Mouse (Mus musculus): Measurements from ENCODE around the gene Cyp46a1. TPM values are rescaled to one million over a fixed set of nuclear protein-coding genes. Genes with fewer than 3 reads are reported as not detected.
A peak's percentile ranks its signal among the peaks of the same experiment; 100 is the strongest.

The Cyp46a1 gene
- polyA plus RNA-seq, 1 experiment from 2014 or later: 16.7 TPM

DNA sequence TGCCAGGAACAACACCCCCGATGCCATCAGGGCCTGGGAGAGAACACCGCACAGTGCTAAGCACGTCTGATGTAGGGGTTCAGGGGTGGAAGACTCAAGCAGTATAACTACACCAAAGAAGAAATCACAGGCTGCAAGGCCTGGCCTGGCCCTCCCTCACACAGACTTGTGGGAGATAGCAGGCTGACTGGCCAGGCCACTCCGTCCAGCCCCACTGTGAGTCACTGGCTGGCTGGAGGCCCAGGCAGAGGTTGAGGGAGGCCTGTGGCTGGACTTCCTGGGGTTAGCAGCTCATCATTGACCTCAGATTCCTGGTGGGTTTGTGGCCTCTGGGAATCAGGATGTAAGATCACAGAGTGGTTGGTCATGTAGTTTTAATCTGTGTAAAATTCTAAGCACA, 59.5 kb downstream of the Cyp46a1 start:
- Histone ChIP-seq H3K4me1 (replicated peaks) (peaks cover 45% of the 10 kb centered on the region), H3K9ac (replicated peaks) (no peak overlapping the region), H3K27ac (no peak overlapping the region), H3K9me3 (no peaks in the 10 kb centered on the region), H3K36me3 (no peaks in the 10 kb centered on the region), H3K4me2 (replicated peaks) (no peak overlapping the region), H3K27me3 (no peaks in the 10 kb centered on the region), H3K4me3 (replicated peaks) (no peak overlapping the region)
- 91% methylated on average over 4 of the region's 4 CpGs for WGBS
- ATAC-seq: no peak

DNA sequence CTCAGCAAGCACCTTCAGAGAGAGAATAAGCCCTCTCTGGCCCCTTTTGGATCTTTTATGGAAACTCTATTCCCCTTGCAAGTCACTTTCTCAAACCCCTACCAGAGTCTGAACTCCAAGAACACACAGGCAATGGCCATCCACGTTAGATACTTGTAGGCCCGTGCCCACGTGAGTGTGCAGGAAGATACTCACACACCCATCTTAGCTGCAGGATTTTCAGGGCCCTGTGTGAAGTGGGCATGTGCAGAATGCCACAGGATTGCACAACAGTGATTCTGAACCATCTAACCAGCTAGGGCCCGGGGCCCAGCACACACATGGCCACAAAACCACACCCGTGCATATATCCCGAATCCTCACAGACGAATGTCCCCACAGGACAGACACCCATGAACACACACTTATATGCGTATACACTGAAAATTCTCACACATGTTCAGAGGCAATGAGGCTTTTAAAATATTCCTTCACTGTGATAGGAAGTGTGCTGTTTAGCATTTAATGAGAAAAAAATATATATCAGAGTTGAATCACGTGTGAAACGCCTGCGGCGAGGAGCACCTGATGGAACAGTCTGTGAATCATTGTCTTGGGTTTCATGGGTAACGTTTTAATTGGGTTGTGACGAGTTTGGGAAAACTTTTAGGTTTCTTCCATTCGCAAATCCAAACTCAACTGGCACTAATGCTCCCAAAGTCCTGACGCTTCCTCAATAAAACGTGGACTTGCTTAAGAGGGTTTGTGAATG, 60.5 kb downstream of the Cyp46a1 start:
- Histone ChIP-seq H3K9me3 (no peaks in the 10 kb centered on the region), H3K4me1 (replicated peaks) (peaks cover 45% of the 10 kb centered on the region)
- 91% methylated on average over 17 of the region's 17 CpGs for WGBS

DNA sequence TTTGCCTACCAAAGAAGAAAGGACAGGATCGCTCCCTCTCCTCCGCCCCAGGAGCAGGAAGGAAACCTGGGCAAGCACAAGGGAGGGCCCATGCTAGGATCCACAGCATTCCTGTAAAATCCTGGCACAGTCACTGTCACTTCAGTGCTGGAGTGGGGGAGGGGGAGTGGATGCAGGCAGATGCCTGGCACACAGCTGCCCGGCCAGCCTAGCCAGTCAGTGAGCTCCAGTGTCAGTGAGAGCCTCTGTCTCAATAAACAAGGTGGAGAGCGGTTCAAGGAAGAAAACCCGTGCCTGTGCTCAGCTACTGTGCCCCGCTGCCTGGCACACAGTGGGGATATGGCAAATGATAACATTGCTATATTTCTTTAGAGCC, 61.1 kb downstream of the Cyp46a1 start:
- Histone ChIP-seq H3K9ac (replicated peaks) (no peak overlapping the region), H3K4me2 (replicated peaks) (no peak overlapping the region), H3K9me3 (no peaks in the 10 kb centered on the region), H3K4me3 (replicated peaks) (no peak overlapping the region), H3K4me1 (replicated peaks) (peaks cover 45% of the 10 kb centered on the region), H3K36me3 (no peaks in the 10 kb centered on the region), H3K27me3 (no peaks in the 10 kb centered on the region), H3K27ac (peak overlapping the region; percentile 89)
- no peak for ATAC-seq
- 72% methylated on average over 6 of the region's 6 CpGs for WGBS

More for the DNA sequence above, 60.5 kb downstream of the Cyp46a1 start:
- H3K4me3 ChIP-seq (replicated peaks): no peak overlapping the region
- no peaks in the 10 kb centered on the region for H3K27me3 ChIP-seq
- H3K4me2 ChIP-seq (replicated peaks): no peak overlapping the region
- no peaks in the 10 kb centered on the region for H3K36me3 ChIP-seq
- no peak overlapping the region for H3K9ac ChIP-seq (replicated peaks)
- ATAC-seq: no peak
- peak overlapping the region; percentile 89 for H3K27ac ChIP-seq

DNA sequence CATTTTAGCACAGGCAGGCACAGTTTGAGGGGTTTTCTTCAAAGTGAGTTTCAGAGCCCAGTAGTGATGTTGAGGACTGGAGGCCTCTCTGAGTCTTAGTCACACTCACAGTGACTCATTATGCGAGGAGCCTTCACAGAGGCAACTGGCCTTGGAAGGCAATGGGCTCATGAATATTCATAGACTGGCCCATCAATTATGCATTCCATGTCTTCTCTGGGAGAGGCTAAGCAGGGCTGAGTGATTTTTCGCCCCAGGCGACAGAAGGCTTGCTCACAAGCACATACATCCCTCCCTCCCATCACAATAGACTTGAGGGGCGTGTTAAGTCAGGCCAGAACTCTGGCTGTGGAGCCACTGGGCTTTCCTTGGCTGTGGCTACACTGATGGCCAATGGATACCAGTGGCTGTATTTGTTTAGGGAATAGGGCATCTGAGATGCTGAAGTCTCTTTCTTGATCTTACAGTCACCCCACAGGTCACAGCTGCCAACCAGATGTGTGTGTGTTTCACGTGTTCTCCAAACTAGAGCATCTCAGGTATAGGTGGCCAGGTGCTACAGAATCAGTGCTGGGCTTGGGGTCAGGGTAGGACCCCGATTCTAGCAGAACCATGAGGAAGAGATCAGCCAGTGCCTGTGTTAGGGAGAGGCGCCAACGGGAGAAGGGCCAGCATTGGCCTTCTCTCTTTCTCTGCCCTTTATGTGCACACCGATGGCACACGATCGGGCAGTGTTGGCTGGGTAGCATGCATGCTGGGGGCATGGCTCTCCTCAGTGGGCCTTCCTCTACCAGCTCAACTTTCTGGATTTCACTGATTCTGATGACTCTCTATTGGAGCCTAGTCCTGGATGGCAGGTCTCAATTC, 62.1 kb downstream of the Cyp46a1 start:
- H3K9ac ChIP-seq (replicated peaks): no peak overlapping the region
- WGBS: 52% methylated on average over 11 of the region's 11 CpGs
- 0 out of 2 replicates have a peak overlapping the region, but pooled peaks have one; percentile 7 for H3K4me2 ChIP-seq (replicated peaks)
- H3K4me3 ChIP-seq (replicated peaks): no peak overlapping the region
- peak overlapping the region; percentile 89 for H3K27ac ChIP-seq
- H3K27me3 ChIP-seq: no peaks in the 10 kb centered on the region
- H3K9me3 ChIP-seq: no peaks in the 10 kb centered on the region
- H3K36me3 ChIP-seq: no peaks in the 10 kb centered on the region
- ATAC-seq: peak; percentile 97
- H3K4me1 ChIP-seq (replicated peaks): peaks cover 45% of the 10 kb centered on the region

DNA sequence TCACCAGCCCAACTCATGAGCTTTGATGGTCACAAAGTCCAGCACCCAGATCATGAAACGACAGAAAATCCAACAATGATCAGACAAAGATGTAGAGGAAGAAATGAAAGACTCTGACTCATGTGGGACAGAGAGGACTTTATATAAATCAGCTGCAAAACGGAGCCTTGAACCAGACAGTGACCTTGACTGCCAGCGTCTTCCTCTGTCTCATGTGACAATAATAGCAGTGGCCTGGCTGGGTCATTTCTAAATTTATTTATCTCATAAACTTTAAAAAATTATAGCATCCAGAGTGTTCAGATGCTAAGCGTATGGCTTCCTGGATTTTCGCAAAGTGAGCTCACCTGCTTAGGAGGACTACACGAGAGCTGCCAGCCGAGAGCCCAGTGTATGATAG, 64.5 kb downstream of the Cyp46a1 start:
- Histone ChIP-seq H3K9me3 (no peaks in the 10 kb centered on the region), H3K4me1 (replicated peaks) (peaks cover 37% of the 10 kb centered on the region), H3K27me3 (no peaks in the 10 kb centered on the region), H3K27ac (no peak overlapping the region), H3K4me3 (replicated peaks) (no peak overlapping the region), H3K9ac (replicated peaks) (no peak overlapping the region), H3K4me2 (replicated peaks) (no peak overlapping the region), H3K36me3 (no peaks in the 10 kb centered on the region)
- ATAC-seq: no peak
- WGBS: 90% methylated on average over 7 of the region's 7 CpGs

DNA sequence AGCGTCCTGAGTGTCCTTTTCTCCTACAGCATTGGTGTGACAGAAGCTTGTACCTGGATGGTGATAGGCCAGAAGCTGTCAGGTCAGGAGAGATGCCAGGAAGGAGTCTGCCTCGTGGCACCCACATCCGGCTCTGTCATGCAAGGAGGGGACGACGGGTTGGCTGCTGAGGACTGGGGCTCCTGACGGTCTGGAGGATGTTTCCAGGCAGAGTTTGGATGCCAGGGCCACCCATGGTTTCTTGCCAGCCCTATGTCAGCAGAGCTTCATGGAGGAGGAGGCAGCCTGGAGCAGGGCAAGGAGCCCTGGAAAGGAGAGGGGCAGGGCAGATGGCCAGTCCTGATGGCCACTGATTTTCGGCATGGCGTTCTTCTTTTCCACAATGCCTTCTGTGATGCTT, 65.0 kb downstream of the Cyp46a1 start:
- no peaks in the 10 kb centered on the region for H3K27me3 ChIP-seq
- peaks cover 41% of the 10 kb centered on the region for H3K4me1 ChIP-seq (replicated peaks)
- no peak overlapping the region for H3K9ac ChIP-seq (replicated peaks)
- H3K27ac ChIP-seq: no peak overlapping the region
- no peak overlapping the region for H3K4me2 ChIP-seq (replicated peaks)
- ATAC-seq: no peak
- H3K9me3 ChIP-seq: no peaks in the 10 kb centered on the region
- H3K4me3 ChIP-seq (replicated peaks): no peak overlapping the region
- no peaks in the 10 kb centered on the region for H3K36me3 ChIP-seq
- WGBS: 90% methylated on average over 8 of the region's 8 CpGs

DNA sequence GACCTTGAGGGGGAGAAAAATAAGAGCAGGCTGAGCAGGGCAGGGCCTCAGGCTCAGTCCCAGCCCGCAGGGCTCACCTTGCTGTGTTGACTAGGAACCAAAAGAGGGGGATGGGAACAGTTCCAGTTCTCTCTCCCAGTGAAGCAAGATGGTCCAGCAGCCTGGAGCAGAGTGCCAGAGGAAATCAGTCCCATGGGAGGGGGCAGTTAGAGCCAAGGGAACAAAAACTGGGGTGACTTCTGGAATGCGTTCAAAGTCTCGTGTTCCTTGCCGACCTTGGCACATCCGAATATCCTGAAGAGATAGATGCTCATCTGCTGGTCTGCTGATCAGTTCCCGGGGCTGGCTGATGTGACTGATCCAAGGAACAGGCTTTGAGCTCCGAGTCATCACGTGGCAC, 66.8 kb downstream of the Cyp46a1 start:
- no peak for ATAC-seq
- Histone ChIP-seq H3K4me2 (replicated peaks) (no peak overlapping the region), H3K4me3 (replicated peaks) (no peak overlapping the region), H3K4me1 (replicated peaks) (peaks cover 32% of the 10 kb centered on the region), H3K9me3 (no peaks in the 10 kb centered on the region), H3K36me3 (no peaks in the 10 kb centered on the region), H3K27ac (no peak overlapping the region), H3K9ac (replicated peaks) (no peak overlapping the region), H3K27me3 (no peaks in the 10 kb centered on the region)
- 78% methylated on average over 8 of the region's 8 CpGs for WGBS

DNA sequence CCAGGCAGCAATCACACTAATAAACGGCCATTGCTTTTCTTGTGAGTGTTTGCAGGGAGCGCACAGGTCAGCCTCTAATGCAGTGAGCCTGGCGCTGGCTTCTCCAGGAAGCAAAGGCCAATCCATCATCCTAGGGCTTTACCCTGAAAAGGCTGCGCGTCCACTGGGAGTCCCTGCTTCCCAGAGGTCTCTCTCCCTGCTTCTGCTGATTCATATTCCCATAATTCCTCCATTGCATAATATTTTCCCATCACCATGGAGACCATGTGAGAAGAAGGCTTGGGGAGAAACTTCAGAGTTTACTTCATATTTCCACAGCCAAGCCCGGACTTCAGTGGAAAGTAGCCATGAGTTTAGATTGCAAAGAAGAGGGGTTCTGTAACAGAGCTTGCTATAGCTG, 69.8 kb downstream of the Cyp46a1 start:
- Histone ChIP-seq H3K9ac (replicated peaks) (no peak overlapping the region), H3K27me3 (no peaks in the 10 kb centered on the region), H3K27ac (no peak overlapping the region), H3K9me3 (no peaks in the 10 kb centered on the region), H3K36me3 (no peaks in the 10 kb centered on the region), H3K4me1 (replicated peaks) (peaks cover 19% of the 10 kb centered on the region; the same call in 1 of the 2 replicates), H3K4me3 (replicated peaks) (no peak overlapping the region), H3K4me2 (replicated peaks) (no peak overlapping the region)
- ATAC-seq: no peak
- 74% methylated on average over 6 of the region's 6 CpGs for WGBS

DNA sequence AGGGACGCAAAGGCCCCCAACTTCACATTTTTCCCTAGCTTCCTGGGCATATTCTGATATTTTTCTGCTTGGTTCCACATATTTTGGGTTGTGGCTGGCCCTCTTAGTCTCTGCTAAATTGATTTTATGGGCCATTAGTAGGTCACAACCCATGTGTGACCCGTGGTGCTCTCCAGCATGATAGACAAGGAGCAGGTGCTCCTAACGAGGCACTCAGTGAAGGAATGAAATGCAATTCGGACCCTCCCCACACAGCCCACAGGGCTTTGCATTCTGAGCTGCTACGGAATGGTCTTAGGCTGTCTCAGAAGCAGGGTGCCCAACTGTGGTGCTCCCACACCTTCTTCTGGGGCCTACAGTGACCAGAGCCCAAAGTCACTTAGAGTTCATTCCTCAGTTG, 74.9 kb downstream of the Cyp46a1 start:
- Histone ChIP-seq H3K4me3 (replicated peaks) (no peak overlapping the region), H3K9me3 (no peaks in the 10 kb centered on the region), H3K4me2 (replicated peaks) (no peak overlapping the region), H3K27me3 (no peaks in the 10 kb centered on the region), H3K27ac (no peak overlapping the region), H3K4me1 (replicated peaks) (peaks cover 25% of the 10 kb centered on the region), H3K36me3 (no peaks in the 10 kb centered on the region), H3K9ac (replicated peaks) (no peak overlapping the region)
- ATAC-seq: no peak
- WGBS: 60% methylated on average over 5 of the region's 5 CpGs

DNA sequence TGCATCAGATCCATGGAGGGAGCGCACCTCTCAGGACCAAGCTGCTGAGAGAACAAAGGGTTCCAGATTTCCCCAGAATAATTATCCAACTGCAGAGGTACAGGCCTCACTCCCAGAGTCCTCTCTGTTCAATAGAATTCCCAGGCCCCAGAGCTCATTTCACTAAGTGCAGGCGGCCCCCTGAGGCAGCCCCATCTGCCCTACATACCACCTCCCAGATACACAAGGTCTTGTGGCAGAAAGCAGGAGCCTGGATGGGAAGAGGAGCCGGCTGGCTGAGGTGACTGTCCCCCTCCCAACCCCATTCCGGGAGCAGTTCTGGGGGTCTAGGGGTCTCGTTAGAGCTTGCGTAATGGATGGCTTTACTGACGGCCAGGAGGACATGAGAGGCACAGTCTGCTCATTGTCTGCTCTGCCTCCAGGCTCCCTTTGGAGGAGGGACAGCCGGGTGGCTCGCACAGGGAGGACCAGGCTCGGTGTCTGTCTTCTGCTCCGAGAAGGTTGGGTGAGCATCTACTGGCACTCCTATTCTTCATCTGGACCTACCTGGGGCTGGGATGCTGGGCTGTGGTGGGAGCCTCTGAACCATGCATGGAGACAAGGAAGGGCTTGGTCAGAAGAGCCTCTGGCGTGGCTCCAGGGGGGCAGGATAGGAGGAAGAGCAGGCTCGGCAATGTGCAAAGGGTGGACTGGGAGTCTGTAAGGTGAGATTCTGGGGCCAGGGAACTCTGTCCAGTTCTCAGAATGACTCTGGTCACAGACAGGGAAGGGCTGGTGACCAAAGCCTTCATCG, 76.4 kb downstream of the Cyp46a1 start:
- ATAC-seq: peak; percentile 48
- H3K4me1 ChIP-seq (replicated peaks): peaks cover 22% of the 10 kb centered on the region
- H3K4me2 ChIP-seq (replicated peaks): 0 out of 2 replicates have a peak overlapping the region, but pooled peaks have one; percentile 2
- H3K36me3 ChIP-seq: no peaks in the 10 kb centered on the region
- H3K4me3 ChIP-seq (replicated peaks): no peak overlapping the region
- peak overlapping the region; percentile 73 for H3K27ac ChIP-seq
- H3K9ac ChIP-seq (replicated peaks): no peak overlapping the region
- 59% methylated on average over 14 of the region's 14 CpGs for WGBS
- H3K27me3 ChIP-seq: no peaks in the 10 kb centered on the region
- H3K9me3 ChIP-seq: no peaks in the 10 kb centered on the region
